Mouse (Mus musculus): Measurements from ENCODE around the gene Zmynd19.

Gene Zmynd19

DNA sequence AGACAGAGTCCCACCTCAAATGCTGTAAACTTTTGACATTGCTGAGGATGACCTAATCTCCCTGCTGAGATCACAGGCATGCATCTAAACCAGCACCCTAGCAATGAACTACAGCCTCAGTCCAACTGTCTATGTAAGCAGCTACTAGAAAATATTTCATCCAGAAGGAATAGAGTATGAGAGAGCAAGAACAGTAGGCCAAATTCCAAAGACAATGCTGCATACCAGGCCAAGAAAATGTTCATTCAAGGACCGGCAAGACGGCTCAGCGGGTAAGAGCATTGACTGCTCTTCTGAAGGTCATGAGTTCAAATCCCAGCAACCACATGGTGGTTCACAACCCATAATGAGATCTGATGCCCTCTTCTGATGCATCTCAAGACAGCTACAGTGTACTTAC lies 34.8 kb upstream of the Zmynd19 start:
- TF ChIP-seq NANOG (IDR thresholded peaks at IDR 0.05; ENCODE audit: borderline replicate concordance, low read length) (no peak), POU5F1 (IDR thresholded peaks at IDR 0.05; ENCODE audit: borderline replicate concordance, low read length) (no peak), CTCF (conservative IDR thresholded peaks at IDR 0.05; ENCODE audit: low read length) (no peak)
- Histone ChIP-seq H3K4me3 (replicated peaks; ENCODE audit: low read length) (no peak overlapping the region), H3K36me3 (ENCODE audit: insufficient read depth, low read length) (peaks cover 17% of the 10 kb centered on the region; the same call in 1 of the 2 replicates), H3K9me3 (ENCODE audit: low read length) (no peaks in the 10 kb centered on the region), H3K4me1 (replicated peaks; ENCODE audit: low read depth, low read length) (peaks cover 67% of the 10 kb centered on the region), H3K27me3 (ENCODE audit: insufficient read depth, low read length) (peaks cover 24% of the 10 kb centered on the region)

- H3K4me1 ChIP-seq (replicated peaks; ENCODE audit: low read depth, low read length) = peaks cover 38% of the 10 kb centered on the region
- no peaks in the 10 kb centered on the region for H3K9me3 ChIP-seq (ENCODE audit: low read length)
- H3K4me3 ChIP-seq (replicated peaks; ENCODE audit: low read length) = peak within 1 kb of the TSS; percentile 92
- H3K27me3 ChIP-seq (ENCODE audit: insufficient read depth, low read length) = peaks cover 9% of the 10 kb centered on the region
- peaks cover 8% of the 10 kb centered on the region; the same call in 1 of the 2 replicates for H3K36me3 ChIP-seq (ENCODE audit: insufficient read depth, low read length)
- no peak for TF ChIP-seq NANOG (IDR thresholded peaks at IDR 0.05; ENCODE audit: borderline replicate concordance, low read length)
- no peak for TF ChIP-seq POU5F1 (IDR thresholded peaks at IDR 0.05; ENCODE audit: borderline replicate concordance, low read length)
- no peak for TF ChIP-seq CTCF (conservative IDR thresholded peaks at IDR 0.05; ENCODE audit: low read length)
Observed at GRCm38 (mm10) chr2:24918930-24919838, 30.4 kb upstream of the Zmynd19 start, which contains the start of gene Ehmt1. TSS of gene Ehmt1 (minus strand) at chr2:24919614.

DNA sequence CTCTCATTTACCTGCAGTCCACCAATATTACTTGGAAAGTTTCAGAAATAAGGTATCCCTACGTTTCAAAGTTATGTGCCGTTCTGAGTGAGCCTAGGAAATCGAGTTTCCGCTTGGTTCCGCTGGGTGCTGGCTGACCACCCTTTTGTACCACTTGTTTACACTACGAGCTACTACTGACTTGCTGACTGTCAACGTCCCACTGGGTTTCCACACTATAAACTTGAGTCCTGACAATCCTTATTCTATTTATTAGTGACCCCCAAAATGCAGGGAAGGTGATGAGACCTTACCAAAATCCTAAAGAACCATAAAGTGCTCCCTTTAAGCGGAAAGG lies 29.8 kb upstream of the Zmynd19 start:
- H3K36me3 ChIP-seq (ENCODE audit: insufficient read depth, low read length) = peaks cover 8% of the 10 kb centered on the region; the same call in 1 of the 2 replicates
- H3K4me1 ChIP-seq (replicated peaks; ENCODE audit: low read depth, low read length) = peaks cover 32% of the 10 kb centered on the region
- H3K9me3 ChIP-seq (ENCODE audit: low read length) = no peaks in the 10 kb centered on the region
- TF ChIP-seq NANOG (IDR thresholded peaks at IDR 0.05; ENCODE audit: borderline replicate concordance, low read length) (no peak), POU5F1 (IDR thresholded peaks at IDR 0.05; ENCODE audit: borderline replicate concordance, low read length) (no peak), CTCF (conservative IDR thresholded peaks at IDR 0.05; ENCODE audit: low read length) (no peak)
- H3K27me3 ChIP-seq (ENCODE audit: insufficient read depth, low read length) = peaks cover 9% of the 10 kb centered on the region
- peak overlapping the region; percentile 92 for H3K4me3 ChIP-seq (replicated peaks; ENCODE audit: low read length)

DNA sequence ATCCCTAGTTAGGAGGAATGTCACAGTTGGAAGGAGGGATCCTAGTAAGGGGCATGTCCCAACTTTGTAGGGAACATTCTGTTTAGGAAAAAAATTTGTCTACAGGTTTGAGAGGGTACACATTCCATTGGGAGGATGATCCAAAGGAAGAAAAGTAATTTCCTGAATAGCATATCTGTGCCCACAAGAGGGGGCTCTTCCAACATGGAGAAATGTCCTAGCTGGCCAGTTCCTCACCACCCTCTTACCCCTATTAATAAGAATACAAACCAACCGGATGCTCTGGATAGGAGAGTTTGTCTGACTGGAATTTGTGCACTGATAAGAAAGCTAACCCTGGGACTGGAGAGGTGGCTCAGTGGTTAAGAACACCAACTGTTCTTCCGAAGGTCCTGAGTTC lies 26.0 kb upstream of the Zmynd19 start:
- H3K36me3 ChIP-seq (ENCODE audit: insufficient read depth, low read length) = peaks cover 16% of the 10 kb centered on the region

GRCm38 (mm10) chr2:24925284-24925683 lies 24.3 kb upstream of the Zmynd19 start:
- H3K9me3 ChIP-seq (ENCODE audit: low read length) = no peaks in the 10 kb centered on the region
- H3K4me1 ChIP-seq (replicated peaks; ENCODE audit: low read depth, low read length) = peaks cover 36% of the 10 kb centered on the region
- H3K4me3 ChIP-seq (replicated peaks; ENCODE audit: low read length) = no peak overlapping the region
- no peak for TF ChIP-seq POU5F1 (IDR thresholded peaks at IDR 0.05; ENCODE audit: borderline replicate concordance, low read length)
- no peak for TF ChIP-seq NANOG (IDR thresholded peaks at IDR 0.05; ENCODE audit: borderline replicate concordance, low read length)
- no peak for TF ChIP-seq CTCF (conservative IDR thresholded peaks at IDR 0.05; ENCODE audit: low read length)
- no peaks in the 10 kb centered on the region; the same call in 1 of the 2 replicates for H3K27me3 ChIP-seq (ENCODE audit: insufficient read depth, low read length)
- peaks cover 16% of the 10 kb centered on the region for H3K36me3 ChIP-seq (ENCODE audit: insufficient read depth, low read length)

More for the DNA sequence above, 26.0 kb upstream of the Zmynd19 start:
- no peaks in the 10 kb centered on the region for H3K9me3 ChIP-seq (ENCODE audit: low read length)
- TF ChIP-seq NANOG (IDR thresholded peaks at IDR 0.05; ENCODE audit: borderline replicate concordance, low read length) (no peak), POU5F1 (IDR thresholded peaks at IDR 0.05; ENCODE audit: borderline replicate concordance, low read length) (no peak), CTCF (conservative IDR thresholded peaks at IDR 0.05; ENCODE audit: low read length) (peak; percentile 43)
- no peaks in the 10 kb centered on the region; the same call in 1 of the 2 replicates for H3K27me3 ChIP-seq (ENCODE audit: insufficient read depth, low read length)
- H3K4me1 ChIP-seq (replicated peaks; ENCODE audit: low read depth, low read length) = peaks cover 24% of the 10 kb centered on the region
- H3K4me3 ChIP-seq (replicated peaks; ENCODE audit: low read length) = no peak overlapping the region

GRCm38 (mm10) chr2:24926345-24926964 lies 23.1 kb upstream of the Zmynd19 start:
- H3K4me3 ChIP-seq (replicated peaks; ENCODE audit: low read length) = no peak overlapping the region
- peaks cover 16% of the 10 kb centered on the region for H3K36me3 ChIP-seq (ENCODE audit: insufficient read depth, low read length)
- no peaks in the 10 kb centered on the region; the same call in 1 of the 2 replicates for H3K27me3 ChIP-seq (ENCODE audit: insufficient read depth, low read length)
- no peak for TF ChIP-seq NANOG (IDR thresholded peaks at IDR 0.05; ENCODE audit: borderline replicate concordance, low read length)
- no peak for TF ChIP-seq CTCF (conservative IDR thresholded peaks at IDR 0.05; ENCODE audit: low read length)
- TF ChIP-seq POU5F1 (IDR thresholded peaks at IDR 0.05; ENCODE audit: borderline replicate concordance, low read length) = no peak
- H3K4me1 ChIP-seq (replicated peaks; ENCODE audit: low read depth, low read length) = peaks cover 34% of the 10 kb centered on the region
- H3K9me3 ChIP-seq (ENCODE audit: low read length) = no peaks in the 10 kb centered on the region

DNA sequence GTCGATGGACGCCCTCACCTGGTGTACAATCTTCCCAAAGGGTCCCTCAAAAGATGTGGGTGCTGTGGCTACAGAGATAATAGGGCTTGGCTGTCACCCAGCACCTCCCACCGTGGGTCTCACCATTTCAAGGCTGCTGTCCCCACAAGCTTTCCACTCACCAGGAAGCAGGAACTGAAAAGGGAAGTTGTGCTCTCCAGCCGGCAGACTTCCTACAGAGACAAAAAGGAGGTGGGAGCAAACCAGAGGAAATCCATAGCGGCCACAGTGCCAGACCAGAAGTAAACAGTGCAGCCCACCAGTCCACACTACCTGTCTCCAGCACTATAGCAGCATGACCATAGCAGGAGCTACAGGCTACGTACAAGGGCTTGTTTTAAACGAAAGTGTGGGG lies 22.6 kb upstream of the Zmynd19 start:
- peaks cover 16% of the 10 kb centered on the region for H3K36me3 ChIP-seq (ENCODE audit: insufficient read depth, low read length)
- H3K27me3 ChIP-seq (ENCODE audit: insufficient read depth, low read length) = no peaks in the 10 kb centered on the region; the same call in 1 of the 2 replicates
- peaks cover 34% of the 10 kb centered on the region for H3K4me1 ChIP-seq (replicated peaks; ENCODE audit: low read depth, low read length)
- H3K4me3 ChIP-seq (replicated peaks; ENCODE audit: low read length) = no peak overlapping the region
- H3K9me3 ChIP-seq (ENCODE audit: low read length) = no peaks in the 10 kb centered on the region
- TF ChIP-seq CTCF (conservative IDR thresholded peaks at IDR 0.05; ENCODE audit: low read length) (no peak), NANOG (IDR thresholded peaks at IDR 0.05; ENCODE audit: borderline replicate concordance, low read length) (no peak), POU5F1 (IDR thresholded peaks at IDR 0.05; ENCODE audit: borderline replicate concordance, low read length) (no peak)

DNA sequence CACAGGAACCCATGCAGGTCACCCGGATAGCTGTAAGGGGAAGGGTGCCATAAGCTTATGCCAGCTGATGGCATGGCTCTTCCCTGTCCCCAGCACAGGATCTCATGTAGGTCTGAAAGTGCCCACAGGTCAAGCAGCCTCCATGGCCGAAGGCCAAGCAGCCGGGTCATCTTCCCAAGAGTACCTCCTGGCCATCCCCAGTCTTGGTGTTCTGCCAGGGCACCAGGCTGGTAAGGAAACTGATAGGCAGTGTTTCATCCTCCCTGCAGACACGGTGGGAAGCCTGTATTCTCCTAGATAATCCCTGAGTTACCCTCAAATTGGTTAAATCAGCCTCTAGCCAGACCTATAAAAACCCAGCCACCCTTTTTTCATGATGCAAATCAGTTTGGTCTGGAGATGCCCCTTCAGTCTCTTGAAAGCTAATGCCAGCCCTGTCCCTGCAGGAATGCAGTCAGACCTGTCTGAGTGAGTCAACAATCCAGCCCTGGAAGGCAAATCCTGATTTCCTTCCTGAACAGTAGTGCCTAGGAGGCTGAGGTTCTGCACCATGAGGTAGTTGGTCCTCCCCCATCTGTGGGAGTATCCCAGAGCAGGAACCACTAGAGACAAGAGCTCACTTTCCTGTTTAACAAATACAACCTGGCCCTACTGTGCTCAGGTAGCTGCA lies 21.6 kb upstream of the Zmynd19 start:
- no peak for TF ChIP-seq NANOG (IDR thresholded peaks at IDR 0.05; ENCODE audit: borderline replicate concordance, low read length)
- no peak for TF ChIP-seq CTCF (conservative IDR thresholded peaks at IDR 0.05; ENCODE audit: low read length)
- no peak for TF ChIP-seq POU5F1 (IDR thresholded peaks at IDR 0.05; ENCODE audit: borderline replicate concordance, low read length)
- no peaks in the 10 kb centered on the region for H3K9me3 ChIP-seq (ENCODE audit: low read length)
- H3K27me3 ChIP-seq (ENCODE audit: insufficient read depth, low read length) = no peaks in the 10 kb centered on the region; the same call in 1 of the 2 replicates
- H3K4me3 ChIP-seq (replicated peaks; ENCODE audit: low read length) = no peak overlapping the region
- H3K4me1 ChIP-seq (replicated peaks; ENCODE audit: low read depth, low read length) = peaks cover 34% of the 10 kb centered on the region
- peaks cover 16% of the 10 kb centered on the region for H3K36me3 ChIP-seq (ENCODE audit: insufficient read depth, low read length)
